Mouse (Mus musculus) lung, postnatal 0 days (tissue): Measurements from ENCODE around the gene Atp1b3.

ENCODE experiments used
- CTCF ChIP-seq: IDR thresholded peaks from 2 replicates; pipeline ENCODE4 v1.5.1; 2016; ENCODE audit warnings: antibody characterized with exemption, mild to moderate bottlenecking
- EP300 ChIP-seq: IDR thresholded peaks from 2 replicates; pipeline ENCODE4 v1.6.1; 2016; ENCODE audit warnings: antibody characterized with exemption, mild to moderate bottlenecking, control low read depth

DNA sequence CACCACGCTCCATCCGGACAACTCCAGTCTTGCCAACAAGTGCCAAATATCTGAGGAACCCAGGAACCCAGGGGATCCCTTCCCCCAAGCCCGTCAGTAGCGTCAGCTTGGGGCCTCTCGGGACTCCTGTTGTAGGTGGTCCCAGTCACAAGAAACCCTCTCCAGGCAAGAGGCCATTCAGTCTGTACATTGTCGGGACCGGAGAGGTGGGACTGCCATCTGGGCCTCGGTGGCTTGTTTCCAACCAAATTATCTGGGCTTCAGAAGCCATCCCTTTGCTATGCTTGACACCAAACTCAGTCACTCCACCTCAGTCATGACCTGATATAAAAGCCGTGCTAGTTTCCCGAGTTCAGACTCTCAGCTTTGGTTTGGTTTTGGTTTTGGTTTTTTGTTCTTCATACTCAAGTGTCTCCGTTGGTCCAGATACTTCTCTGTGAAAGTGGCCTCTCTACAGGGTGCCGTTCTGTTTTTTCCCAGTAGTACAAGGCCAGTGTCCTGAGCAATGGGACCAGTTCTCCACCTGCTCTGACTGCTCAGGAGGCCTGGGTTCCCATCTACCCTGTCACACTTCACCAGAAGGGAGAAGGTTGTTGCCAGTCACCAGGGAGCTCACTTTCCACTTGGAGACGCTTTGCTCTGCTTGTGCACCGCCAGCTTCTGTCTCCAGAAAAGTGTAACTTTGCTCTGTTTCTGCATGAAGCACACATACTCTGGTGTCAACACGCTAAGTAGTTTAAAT, 41.7 kb downstream of the Atp1b3 start:
- no peak for TF ChIP-seq CTCF
- no peak for TF ChIP-seq EP300
